Mouse (Mus musculus) stomach, postnatal 0 days (tissue): ENCODE data around the gene Cfap20.
"Not testable (repeated sequence)": the region's sequence is repeated elsewhere in the genome, so short reads cannot be mapped to it uniquely, and the experiment has no call there.

ENCODE experiments used
- CTCF ChIP-seq: IDR thresholded peaks from 2 replicates; pipeline ENCODE4 v1.5.1; 2016; ENCODE audit warnings: antibody characterized with exemption, low read depth, mild to moderate bottlenecking, moderate library complexity
- EP300 ChIP-seq: optimal IDR thresholded peaks from 2 replicates; pipeline ENCODE3; 2016; ENCODE audit warnings: antibody characterized with exemption

DNA sequence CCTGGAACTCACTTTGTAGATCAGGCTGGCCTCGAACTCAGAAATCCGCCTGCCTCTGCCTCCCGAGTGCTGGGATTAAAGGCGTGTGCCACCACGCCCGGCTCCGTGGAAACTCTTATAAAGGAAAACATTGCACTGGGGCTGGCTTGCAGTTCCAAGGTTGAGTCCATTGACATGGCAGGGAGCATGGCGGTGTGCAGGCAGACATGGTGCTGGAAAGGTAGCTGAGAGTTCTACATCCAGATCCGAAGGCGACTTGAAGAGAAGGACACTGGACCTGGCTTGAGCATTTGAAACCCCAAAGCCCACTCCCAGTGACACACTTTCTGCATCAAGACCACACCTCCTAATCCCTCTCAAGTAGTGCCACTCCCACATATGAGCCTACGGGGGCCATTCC, 55.7 kb downstream of the Cfap20 start:
- TF ChIP-seq CTCF, EP300: not testable (repeated sequence)
